Mouse (Mus musculus): Measurements from ENCODE around the gene Ldlrad3.

The Ldlrad3 gene

GRCm38 (mm10) chr2:102185069-102185950 lies 875 bp downstream of the Ldlrad3 start:
- DNase-seq (ENCODE audit: low read depth, low spot score), result no peak

- DNase-seq (ENCODE audit: low read depth, low spot score), result peak; percentile 60
Observed at GRCm38 (mm10) chr2:102183720-102184480, 2.3 kb downstream of the Ldlrad3 start.

- DNase-seq (ENCODE audit: low read depth, low spot score), result no peak
Observed at GRCm38 (mm10) chr2:102181459-102181858, 4.7 kb downstream of the Ldlrad3 start.

- DNase-seq (ENCODE audit: low read depth, low spot score), result no peak
Observed at GRCm38 (mm10) chr2:102176434-102176772, 9.8 kb downstream of the Ldlrad3 start.

DNA sequence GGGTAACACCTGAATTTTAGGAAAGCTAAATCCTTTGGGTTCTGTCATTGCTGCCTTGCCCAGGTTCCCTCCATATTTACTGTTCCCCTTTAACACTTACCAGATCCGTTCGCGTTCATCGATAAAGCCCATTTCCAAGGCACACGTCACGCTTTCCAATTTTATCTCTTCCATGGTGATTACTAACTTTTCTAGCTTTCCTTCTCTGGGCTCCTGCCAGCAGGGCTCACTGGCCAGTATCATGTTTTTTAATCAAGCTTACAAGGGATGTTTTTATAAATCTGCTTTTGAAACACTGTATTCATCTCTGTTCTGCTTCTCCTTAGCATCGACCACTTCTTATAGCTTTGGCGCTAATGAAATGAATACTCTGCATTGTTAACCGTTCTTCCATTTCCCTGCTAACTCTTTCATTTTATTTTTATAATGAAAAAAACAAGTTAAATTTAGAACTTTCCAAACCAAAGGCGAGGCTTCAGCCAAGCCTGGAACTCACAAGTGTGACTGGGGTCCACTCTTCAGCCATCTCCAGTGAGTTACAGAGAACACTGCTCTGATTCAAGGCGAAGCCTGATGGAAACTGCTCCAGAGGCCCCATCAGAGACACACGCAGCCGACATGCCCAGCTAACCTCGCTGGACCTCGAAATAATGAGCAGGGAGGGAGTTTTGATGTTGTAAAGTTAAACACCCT lies 10.3 kb downstream of the Ldlrad3 start:
- DNase-seq (ENCODE audit: low read depth, low spot score), result no peak

GRCm38 (mm10) chr2:102172458-102172857 lies 13.7 kb downstream of the Ldlrad3 start:
- no peak for DNase-seq (ENCODE audit: low read depth, low spot score)

DNA sequence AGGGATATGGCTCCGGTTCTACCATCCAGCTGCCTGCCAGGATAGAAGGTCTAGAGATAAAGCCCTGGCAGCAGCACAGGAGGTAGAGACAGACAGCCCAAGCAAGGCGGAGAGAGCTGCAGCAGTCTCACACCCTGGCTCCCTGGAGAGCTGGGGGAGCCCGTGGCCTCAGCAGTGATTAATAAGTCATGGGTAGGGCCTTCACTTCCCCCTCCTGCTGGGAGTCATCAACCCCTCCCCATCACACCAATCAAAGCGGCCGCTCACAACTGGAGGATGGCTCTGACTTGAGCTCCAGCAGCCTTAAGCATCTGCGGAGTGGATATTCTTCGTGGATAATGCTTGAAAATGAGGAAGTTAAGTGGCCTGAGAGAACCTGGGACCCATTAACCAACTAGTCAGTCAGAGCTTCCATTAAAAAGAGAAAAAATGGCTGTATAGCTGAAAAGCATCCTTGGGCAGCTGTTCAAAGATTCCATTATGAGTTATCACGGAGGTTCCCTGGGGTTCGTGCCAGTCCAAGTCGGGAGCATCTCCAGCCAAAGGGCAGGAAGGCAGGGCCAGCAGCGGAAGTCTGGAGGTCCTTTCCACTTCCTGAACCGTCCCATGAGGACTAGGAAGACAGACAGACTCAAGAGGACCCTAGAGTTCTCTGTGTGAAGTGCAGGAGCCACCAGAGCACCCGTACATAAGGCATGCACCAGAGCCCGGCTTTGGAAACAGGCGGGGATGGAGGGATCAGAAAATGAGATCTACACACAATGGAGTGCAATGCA lies 19.4 kb downstream of the Ldlrad3 start:
- peak; percentile 91 for DNase-seq (ENCODE audit: low read depth, low spot score)

GRCm38 (mm10) chr2:102163106-102163505 lies 23.1 kb downstream of the Ldlrad3 start:
- no peak for DNase-seq (ENCODE audit: low read depth, low spot score)

DNA sequence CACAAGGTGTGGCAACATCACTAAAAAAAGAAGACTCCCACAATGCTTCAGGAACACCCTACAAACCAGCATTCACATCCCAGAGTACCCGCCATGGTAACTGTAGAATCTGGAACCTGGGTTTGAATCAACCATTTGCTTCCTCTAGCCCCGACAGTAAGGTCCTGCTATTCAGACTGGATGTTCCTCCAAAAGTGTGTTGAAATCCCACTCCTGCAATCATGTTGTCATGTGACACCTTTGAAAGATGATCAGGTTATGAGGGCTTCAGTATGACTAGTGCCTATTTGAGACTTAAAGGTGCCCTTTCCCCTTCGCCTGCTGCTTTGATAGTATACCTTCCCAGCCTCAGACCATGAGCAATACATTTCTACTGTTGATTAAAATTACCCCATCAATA lies 28.6 kb downstream of the Ldlrad3 start:
- DNase-seq (ENCODE audit: low read depth, low spot score), result no peak

DNA sequence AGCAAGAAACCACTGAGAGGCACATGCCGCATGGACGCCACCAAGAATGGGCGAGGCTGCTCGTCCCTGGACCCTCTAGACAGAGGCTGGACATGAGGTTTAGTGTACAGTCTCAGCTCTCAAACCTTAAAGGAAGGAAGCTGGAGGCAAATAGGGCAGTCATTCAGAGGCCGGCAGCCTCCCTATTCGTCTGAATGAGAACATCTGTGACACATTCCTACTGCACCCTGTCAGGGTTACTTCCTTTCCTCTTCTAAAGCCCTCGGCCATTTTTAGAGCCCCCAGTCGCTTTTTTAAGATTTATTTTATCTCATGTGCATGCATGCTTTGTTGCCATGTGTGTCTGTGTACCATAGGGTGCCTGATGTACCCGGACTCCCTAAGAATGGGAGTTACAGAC lies 29.2 kb downstream of the Ldlrad3 start:
- no peak for DNase-seq (ENCODE audit: low read depth, low spot score)

DNA sequence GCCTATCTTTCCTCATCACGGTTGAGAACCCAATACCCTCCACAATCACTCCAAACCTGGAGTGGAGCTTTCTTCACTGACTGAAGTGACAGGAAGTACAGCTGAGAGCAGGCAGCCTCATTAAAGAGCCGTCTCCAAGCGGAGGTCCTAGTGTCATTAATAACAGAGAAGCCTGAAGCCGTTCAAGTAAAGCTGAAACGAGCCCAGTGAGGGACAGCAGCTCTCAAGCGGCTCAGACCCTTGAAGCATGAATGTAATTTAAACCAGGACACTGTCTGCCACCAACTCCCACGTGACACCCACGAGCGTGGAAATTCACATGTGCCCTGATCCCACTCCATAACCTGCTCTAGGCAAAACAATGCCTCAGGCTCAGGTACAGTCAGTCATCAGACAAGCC lies 29.7 kb downstream of the Ldlrad3 start:
- DNase-seq (ENCODE audit: low read depth, low spot score), result no peak

GRCm38 (mm10) chr2:102155306-102156015 lies 30.7 kb downstream of the Ldlrad3 start:
- no peak for DNase-seq (ENCODE audit: low read depth, low spot score)

DNA sequence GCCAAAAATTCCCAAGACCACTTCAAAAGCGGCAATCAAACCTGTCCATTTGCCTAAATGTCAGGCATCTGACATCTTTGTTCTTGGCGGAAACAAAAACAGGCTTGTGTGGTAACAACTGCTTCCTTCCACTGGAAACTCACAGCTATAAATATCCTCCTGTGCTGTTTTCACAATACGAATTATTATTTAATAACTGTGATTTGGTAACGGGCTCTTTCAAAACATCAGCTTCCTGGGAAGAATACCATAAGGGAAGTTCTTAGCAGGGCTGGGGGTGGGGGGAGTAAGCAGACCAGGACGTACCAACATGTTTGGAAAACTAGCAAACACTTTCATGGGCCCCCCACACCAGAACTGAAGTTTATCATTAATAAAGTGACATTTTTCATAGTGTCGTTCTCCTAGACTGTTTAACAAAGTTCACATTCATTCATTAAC lies 31.4 kb downstream of the Ldlrad3 start:
- no peak for DNase-seq (ENCODE audit: low read depth, low spot score)

- no peak for DNase-seq (ENCODE audit: low read depth, low spot score)
Observed at GRCm38 (mm10) chr2:102154328-102154727, 31.9 kb downstream of the Ldlrad3 start.

DNA sequence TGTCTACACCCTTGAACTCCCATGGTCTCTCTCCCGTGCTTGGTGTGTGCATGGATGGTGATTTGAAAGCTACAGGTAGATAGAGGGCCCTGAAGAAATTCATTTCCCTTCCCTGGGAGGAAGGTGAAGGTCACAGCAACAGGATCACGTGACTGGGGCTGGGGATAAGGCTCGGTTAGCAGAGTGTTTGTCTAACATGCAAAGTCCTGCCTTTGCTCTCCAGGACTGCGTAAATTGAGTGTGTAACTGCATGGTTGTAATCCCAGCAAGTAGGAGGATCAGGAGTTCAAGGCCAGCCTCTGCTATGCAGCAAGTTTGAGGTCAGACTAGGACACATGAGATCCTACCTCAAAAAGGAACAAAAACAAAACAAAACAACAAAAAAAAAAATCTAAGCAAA lies 32.7 kb downstream of the Ldlrad3 start:
- DNase-seq (ENCODE audit: low read depth, low spot score), result no peak

- no peak for DNase-seq (ENCODE audit: low read depth, low spot score)
Observed at GRCm38 (mm10) chr2:102152851-102153250, 33.3 kb downstream of the Ldlrad3 start.

GRCm38 (mm10) chr2:102149058-102149457 lies 37.1 kb downstream of the Ldlrad3 start:
- DNase-seq (ENCODE audit: low read depth, low spot score), result no peak

DNA sequence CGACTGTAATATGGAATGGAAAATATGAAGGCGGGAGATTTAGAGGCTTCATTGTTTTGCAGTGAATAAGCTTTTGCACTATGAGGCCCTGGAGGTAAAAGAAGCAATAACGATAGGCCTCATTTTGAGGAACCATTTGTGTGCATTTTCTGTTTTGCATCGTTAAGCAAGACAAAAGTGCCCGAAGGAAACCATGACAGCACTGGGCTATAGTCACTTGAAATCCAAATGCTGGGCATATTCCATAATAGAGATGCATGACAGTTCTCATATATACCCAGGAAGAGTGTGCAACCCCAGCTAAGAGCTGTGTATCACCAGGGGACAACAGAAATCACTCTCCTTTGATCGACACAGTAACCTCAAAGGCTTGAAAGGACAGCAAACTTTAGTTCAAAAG lies 38.1 kb downstream of the Ldlrad3 start:
- DNase-seq (ENCODE audit: low read depth, low spot score), result no peak

DNA sequence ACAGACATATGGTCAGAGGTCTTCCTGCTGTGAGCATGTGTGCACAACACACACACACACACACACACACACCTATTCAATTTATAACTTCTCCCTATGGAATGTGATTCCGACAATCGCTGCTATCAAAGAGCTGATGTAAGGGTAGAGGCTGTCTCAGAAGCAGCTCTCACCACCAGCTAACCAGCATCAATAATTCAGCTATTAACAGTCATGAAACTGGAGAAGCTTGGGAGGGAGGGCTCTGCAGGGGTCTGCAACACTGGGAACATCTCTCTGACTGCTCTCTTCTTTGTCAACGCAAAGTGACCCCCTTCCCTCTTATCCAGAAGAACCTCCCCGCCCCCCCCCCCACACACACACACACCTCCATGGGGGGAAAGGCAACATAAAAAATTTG lies 38.6 kb downstream of the Ldlrad3 start:
- no peak for DNase-seq (ENCODE audit: low read depth, low spot score)

DNA sequence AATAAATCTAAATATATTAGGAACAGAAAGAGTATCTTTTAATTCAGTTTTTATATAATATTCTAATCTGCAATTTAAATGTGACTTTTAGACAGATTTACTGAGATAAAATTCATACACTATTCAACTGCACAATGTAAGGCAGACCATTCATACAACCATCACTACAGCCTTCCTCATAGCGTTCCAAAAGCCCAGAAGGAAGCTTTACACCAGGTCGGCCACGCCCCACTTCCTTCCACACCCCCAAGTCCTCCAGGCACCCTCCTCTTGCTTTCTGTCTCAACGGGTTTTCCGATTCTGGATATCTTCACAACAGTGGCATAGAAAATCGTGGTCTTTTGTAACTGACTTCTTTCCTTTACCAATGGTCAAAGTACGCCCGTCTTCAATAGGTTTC lies 39.8 kb downstream of the Ldlrad3 start:
- DNase-seq (ENCODE audit: low read depth, low spot score), result no peak

DNA sequence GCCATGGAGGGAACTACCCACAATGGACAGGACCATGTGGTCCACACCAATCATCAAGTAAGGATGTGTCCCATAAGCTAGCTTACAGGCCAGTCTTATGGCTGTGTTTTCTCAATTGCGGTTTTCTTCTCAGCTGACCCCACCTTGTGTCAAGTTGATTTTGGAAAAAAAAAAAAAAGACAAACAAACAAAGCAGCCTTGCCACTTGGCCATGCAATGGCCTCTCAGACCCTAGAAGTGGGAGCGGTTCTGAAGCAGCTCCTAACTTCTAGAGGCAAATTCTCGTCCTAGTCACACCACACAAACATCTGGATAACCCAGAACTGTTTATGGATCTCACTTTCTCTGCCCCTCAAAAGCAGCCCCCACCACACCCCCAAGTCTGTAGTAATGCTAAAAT lies 41.1 kb downstream of the Ldlrad3 start:
- no peak for DNase-seq (ENCODE audit: low read depth, low spot score)

Measured in ES-CJ7 (cell line).